Mouse (Mus musculus): ENCODE results near the gene E130218I03Rik. TPM values are rescaled to one million over a fixed set of nuclear protein-coding genes. Genes with fewer than 3 reads are reported as not detected.

The E130218I03Rik gene
- total RNA-seq, 2 experiments from 2014 or later, result not detected

DNA sequence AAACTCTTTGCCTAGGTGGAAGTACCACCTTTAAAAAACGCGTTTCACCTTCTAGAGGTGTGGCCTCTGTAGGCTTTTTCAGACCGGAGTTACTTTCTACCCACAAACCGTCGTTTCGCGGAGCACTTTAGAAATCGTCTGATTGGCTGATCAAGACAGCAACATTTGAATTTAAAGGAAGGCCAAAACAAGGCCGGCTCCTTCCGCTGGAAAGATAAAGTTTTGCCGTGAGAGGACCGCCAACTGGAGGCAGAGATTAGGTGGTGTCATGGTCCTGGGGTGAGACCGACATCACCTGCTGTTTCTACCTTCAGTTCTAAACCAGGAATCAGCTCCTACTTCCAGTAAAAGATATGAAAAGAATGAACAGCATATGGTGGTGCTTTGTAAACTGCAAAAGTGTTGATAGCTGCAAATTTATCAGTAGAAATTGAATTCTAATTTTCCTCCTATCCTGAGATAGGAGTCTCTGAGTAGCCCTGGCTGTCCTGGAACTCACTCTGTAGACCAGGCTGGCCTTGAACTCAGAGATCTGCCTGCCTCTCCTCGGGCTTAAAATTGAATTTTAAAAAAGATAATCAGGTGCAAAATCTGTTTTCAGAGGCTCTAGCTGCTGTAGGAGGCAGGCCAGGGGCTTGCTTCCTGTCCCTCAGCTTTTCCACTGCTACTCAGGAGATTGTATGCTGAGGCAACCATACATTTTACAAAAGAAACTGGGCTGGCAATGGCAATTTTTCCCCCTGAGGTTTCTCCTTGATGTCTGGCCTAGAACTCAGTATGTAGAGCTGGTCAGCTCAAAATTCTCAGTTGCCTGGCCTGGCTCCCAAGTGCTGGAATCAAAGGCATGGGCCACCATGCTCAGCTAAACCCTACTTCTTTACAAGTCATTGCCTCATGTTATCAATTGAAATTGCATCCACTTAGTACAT, 30.2 kb downstream of the E130218I03Rik start:
- intact Hi-C loops (cut with DNase I), result no loop called here
- DNase-seq, result no peak

DNA sequence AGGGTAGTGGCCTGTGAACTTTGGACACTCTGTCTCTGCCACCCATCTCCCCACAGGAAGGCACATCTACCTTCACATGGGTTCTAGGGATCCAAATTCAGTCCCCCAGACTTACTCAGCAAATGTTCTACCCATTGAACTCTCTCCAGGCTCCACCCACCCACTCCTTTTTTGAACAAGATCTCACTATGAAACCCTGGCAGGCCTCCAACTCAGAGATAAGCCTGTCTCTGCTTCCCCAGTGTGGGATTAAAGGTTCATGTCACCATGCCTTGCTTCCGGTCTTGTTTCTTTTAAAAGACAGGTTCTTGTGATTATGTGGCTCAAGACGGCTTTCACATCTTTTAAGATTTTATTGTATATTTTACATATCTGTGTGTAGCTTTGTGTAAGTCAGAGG, 41.5 kb downstream of the E130218I03Rik start:
- intact Hi-C loops (cut with DNase I), result no loop called here

DNA sequence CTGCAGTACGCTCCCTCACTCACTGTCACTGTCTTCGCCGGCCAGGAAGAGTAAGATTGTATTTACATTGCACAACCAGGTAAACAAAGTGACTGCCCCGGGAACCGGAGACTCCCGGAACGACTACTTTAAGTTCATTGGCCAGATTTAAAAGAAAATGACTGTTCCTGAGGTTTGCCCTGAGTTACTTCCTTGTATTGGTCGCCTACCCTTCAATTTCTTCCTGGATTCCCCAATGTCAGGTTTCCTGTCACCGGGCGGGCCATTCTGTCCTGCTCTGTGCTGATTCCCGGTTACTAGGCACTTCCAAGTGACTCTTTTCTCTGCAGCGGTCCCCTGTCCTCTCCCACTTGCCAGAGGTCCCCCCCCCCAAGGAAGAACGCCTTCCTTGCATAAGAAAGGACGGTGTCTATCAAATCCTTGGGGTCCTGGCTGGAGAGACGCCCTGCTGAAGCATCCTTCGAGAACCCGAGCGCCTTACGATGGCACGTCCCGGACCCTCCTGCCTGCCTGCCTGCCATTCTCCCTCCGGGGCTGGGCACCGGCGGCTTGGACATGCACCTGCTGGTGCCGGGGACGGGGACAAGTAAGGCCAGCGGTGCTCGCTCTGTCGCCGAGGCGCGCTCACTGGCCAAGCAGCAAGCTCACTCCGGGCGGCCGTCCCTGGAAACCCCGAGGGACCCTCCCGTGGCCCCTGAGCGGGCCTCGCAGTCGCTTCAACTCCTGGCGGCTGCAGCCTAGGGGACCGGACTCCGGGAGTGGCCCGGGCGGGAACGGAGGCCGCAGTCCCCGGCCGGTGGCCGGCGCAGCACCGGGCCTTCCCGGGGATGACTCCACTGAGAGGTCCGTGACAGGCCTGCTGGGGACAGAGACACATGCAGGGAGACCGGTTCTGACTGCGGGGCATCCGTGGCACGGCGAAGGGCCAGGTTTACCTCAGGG, 43.0 kb downstream of the E130218I03Rik start:
- peak in 1 of 2 experiments; percentile 36 for DNase-seq
- intact Hi-C loops (cut with DNase I), result no loop called here

More for the DNA sequence above, 41.5 kb downstream of the E130218I03Rik start:
- no peak for DNase-seq

DNA sequence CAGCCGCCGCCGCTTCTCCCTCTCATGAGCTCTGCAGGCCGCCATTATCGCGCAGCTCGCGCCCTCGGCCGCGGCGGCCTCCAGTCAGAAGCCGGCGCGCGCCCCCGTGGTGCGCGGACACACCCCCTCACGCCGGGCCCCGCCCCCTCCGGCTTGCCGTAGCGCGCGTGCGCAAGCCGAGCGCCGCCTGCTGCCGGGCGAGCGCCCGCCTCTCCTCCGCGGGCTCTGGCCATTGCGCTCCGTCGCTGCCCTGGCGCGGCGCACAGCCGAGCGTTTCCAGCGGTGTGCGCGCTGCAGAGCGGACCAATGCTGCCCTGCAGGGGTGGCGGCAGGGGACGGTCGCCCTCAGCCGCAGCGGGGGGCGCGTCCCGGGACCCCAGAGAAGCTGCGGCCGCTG, 43.7 kb downstream of the E130218I03Rik start:
- intact Hi-C loops (cut with DNase I), result no loop called here
- DNase-seq, result peak; percentile 98 to 99

DNA sequence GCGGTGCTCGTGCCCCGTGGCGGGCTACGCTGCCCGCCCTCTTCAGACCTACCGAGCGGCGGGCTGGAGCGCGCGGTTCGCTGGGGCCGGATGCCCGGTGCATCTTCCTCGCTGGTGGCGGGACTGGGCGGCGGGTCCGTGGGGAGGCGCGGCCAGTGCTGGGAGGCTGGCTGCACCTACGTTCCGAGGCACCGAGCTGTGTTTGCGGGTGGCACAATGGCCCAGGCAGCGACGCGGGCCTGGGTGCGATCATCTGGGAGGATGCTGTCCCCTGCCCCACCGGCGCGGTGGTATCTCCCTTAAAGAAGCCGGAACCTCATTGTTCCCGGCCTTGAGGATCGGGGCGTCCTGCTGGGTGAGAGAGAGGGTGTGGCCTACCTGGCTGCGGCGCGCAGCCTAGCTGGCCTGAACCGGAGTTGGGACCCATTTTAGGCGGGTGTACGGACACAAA, 44.1 kb downstream of the E130218I03Rik start, which contains the start of gene Pdik1l:
Pdik1l (minus strand) TSS at position 321 of the 451 bp plus-strand sequence.
- peak in 1 of 2 experiments; percentile 67 for DNase-seq
- intact Hi-C loops (cut with DNase I), result loop anchor here (1.0 kb wide), 1 partner anchor 40 kb away; no protein-coding TSS in a partner anchor

DNA sequence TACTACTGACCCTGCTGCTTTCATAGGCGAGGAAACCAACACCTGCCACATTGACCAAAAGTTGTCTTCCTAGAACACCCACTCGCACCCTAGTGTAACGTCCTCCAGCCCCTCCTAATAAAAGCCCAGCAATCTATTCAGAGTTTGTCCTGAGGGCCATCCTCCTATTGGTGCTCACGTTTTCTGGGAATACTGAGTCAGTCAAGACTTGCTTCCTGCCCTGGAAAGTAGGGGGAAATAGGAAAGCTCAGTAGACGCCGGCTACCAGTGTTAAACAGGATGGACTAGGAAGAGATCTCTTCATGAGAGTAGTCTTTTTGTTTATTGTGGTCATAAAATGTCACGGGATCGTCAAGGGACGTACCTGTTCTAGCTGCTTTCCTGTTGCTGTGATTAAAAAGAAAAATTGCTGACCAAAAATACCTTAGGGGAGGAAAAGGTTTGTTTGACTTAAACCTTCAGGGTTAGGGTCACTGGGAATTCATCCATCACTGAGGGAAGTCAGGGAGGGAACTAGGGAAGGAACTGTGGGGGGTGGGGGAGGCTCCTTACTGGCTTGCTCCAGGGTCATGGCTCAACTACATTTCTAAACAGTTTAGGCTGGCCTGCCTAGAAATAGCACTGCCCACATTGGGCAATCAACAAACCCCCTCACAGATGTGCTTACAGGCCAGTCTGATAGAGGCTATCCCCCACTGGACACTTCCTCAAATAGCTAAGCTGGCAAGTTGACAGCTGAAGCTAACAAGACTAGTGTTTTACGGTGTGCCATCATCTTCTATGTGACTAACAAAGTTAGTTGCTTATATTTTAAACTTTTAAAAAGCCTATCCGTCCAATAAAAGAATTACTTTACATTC, 45.2 kb downstream of the E130218I03Rik start:
- no peak for DNase-seq
- intact Hi-C loops (cut with DNase I), result loop anchor here (1.0 kb wide), 1 partner anchor 41 kb away; no protein-coding TSS in a partner anchor

DNA sequence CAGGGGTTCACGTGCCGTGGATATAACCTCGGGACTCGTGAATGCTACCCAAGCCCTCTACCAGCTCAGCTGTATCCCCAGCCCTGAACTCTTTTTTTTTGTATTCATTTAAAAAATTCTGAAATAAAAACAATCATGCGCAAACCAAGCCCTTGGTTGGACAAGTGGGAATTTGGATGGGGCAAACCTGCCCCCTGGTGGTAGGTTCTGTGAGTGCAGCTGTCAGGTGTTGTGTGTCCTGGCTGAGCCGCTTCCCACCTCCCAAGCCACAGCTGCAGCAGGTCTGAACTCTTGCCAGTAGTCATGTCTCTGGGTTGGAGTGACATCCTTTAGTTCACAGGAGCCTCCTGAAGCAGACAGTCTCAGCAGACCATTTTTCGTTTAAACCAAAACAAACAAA, 48.6 kb downstream of the E130218I03Rik start:
- DNase-seq, result peak; percentile 79 to 86
- intact Hi-C loops (cut with DNase I), result loop anchor here (1.0 to 5.0 kb wide), 2 partner anchors 105 to 255 kb away; partner anchors contain the start of gene Cep85

DNA sequence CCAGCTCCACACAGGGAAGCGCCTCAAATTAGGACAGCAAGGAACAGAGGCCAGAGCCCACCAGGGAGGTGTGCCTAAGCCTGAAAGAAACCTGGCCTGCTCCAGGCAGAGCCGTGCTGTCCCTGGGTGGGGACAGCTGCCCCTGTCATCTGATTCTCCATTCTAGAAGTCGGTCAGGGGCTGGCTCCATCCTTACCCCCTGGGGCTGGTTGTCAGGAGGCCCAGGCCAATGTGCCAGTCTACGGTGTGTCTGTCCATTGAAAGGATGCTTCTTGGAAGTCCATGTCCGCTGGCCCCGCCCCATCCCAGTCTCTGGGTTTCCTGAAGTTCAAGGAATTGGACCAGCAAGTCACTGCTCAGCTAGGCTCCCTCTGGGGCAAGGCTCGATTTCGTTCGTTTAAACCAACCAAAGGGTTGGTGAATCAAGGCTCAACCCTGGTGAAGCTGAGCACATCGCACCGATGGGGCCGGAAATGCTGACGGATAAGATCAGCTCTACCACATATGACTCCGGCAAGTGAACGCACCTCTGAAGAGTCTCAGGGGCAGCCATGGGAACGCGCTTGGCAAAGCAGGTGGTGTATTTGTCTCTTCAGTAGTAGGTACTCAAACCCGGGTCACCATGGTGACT, 49.7 kb downstream of the E130218I03Rik start:
- intact Hi-C loops (cut with DNase I), result loop anchor here (5.0 kb wide), 1 partner anchor 256 kb away; no protein-coding TSS in a partner anchor
- no peak for DNase-seq

DNA sequence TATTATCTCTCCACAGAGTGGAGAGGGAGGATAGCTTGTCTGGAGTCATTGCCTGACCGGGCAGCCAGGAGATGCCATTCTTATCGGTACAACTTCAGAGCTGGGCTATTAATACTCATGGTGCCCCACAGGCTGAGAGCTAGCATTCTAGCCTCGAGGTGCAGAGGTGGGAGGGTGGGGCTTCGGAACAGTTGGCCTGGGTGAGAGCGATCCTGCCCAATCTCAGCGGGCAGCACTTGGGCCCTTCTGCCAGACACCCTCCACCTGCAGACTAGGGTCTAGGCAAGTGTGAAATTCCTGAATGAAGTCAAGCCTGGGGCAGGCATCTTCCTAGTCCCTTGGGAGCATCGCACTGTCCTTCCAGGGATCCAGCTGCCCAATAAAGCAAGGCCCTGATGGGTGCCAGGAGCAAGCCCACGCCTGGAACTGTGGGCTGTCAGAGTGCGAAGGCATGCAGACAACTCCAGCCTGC, 50.3 kb downstream of the E130218I03Rik start:
- peak in 1 of 2 experiments; percentile 50 for DNase-seq
- intact Hi-C loops (cut with DNase I), result loop anchor here (2.0 to 5.0 kb wide), 2 partner anchors 63 to 256 kb away; no protein-coding TSS in a partner anchor

Other genes with a start within 250 kb of the E130218I03Rik start
- 10 to 100 TPM; 29.9 to 32.4 TPM for gene Dhdds, start 242.7 kb upstream of the E130218I03Rik start, total RNA-seq (2021)
- not detected for gene Lin28a, start 224.8 kb upstream of the E130218I03Rik start, total RNA-seq (2021)
- not detected for gene Zfp683, start 189.8 kb upstream of the E130218I03Rik start, total RNA-seq (2021)
- gene Crybg2, start 182.8 kb upstream of the E130218I03Rik start, total RNA-seq (2021), result not detected
- gene Cd52, start 148.6 kb upstream of the E130218I03Rik start, total RNA-seq (2021), result 1 to 10 TPM; 3.1 to 4.6 TPM
- gene Ubxn11, start 141.1 kb upstream of the E130218I03Rik start, total RNA-seq (2021), result 1 to 10 TPM; 1.6 to 1.9 TPM
- 10 to 100 TPM; 36.4 to 39.9 TPM for gene Sh3bgrl3, start 114.9 kb upstream of the E130218I03Rik start, total RNA-seq (2021)
- 10 to 100 TPM; 49.1 to 50.9 TPM for gene Cep85, start 56.5 kb upstream of the E130218I03Rik start, total RNA-seq (2021)
- not detected for gene Gm7534, start 40.7 kb upstream of the E130218I03Rik start, total RNA-seq (2021)
- gene Catsper4, start 16.3 kb upstream of the E130218I03Rik start, total RNA-seq (2021), result not detected
- 1 to 10 TPM; 4.7 to 5.5 TPM for gene Cnksr1, start 5.3 kb upstream of the E130218I03Rik start, total RNA-seq (2021)
- gene Zfp593, start 1.9 kb downstream of the E130218I03Rik start, total RNA-seq (2021), result 1 to 10 TPM; 2.6 to 3.7 TPM
- not detected for gene Gm30191, start 3.3 kb downstream of the E130218I03Rik start, total RNA-seq (2021)
- 1 to 10 TPM; 6.1 to 9.5 TPM for gene Grrp1, start 10.4 kb downstream of the E130218I03Rik start, total RNA-seq (2021)
- gene Pdik1l, start 44.2 kb downstream of the E130218I03Rik start, total RNA-seq (2021), result 1 to 10 TPM; 7.9 to 8.2 TPM
- gene Trim63, start 71.5 kb downstream of the E130218I03Rik start, total RNA-seq (2021), result 100 to 1,000 TPM; 234 to 314 TPM
- gene Slc30a2, start 99.5 kb downstream of the E130218I03Rik start, total RNA-seq (2021), result under 1 TPM; 0.35 to 0.50 TPM
- gene Extl1, start 140.2 kb downstream of the E130218I03Rik start, total RNA-seq (2021), result 10 to 100 TPM; 17.3 to 20.0 TPM
- gene Pafah2, start 152.7 kb downstream of the E130218I03Rik start, total RNA-seq (2021), result 1 to 10 TPM; 6.8 to 8.0 TPM
- gene Stmn1, start 224.7 kb downstream of the E130218I03Rik start, total RNA-seq (2021), result 10 to 100 TPM; 28.4 to 28.9 TPM